Mouse (Mus musculus): Measurements from ENCODE around the gene Inpp5d. TPM values are rescaled to one million over a fixed set of nuclear protein-coding genes. Genes with fewer than 3 reads are reported as not detected.

The Inpp5d gene
- polyA plus RNA-seq, 1 experiment: 201 TPM

DNA sequence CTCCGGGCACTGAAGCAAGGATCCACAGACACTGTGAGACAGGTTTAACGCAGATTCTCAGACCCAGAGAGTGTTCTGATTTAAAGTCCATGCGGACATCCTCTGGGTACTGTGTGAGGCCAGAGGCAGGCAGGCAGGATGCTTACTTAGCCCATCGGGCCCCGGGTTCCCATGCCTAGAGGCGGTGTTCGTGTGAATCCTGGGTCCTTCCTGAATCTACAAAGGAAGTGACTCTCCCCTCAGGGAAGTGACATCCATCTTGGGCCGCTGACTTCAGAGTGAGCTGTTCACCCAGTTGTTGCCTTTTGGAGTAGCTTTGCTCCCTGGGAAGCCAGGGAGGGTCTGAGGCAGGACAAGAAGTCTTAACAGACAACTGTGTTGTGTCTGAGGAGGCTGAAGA lies 19.6 kb downstream of the Inpp5d start:
- no peak for TF ChIP-seq GATA1 (IDR thresholded peaks at IDR 0.05; ENCODE audit: low read length)

DNA sequence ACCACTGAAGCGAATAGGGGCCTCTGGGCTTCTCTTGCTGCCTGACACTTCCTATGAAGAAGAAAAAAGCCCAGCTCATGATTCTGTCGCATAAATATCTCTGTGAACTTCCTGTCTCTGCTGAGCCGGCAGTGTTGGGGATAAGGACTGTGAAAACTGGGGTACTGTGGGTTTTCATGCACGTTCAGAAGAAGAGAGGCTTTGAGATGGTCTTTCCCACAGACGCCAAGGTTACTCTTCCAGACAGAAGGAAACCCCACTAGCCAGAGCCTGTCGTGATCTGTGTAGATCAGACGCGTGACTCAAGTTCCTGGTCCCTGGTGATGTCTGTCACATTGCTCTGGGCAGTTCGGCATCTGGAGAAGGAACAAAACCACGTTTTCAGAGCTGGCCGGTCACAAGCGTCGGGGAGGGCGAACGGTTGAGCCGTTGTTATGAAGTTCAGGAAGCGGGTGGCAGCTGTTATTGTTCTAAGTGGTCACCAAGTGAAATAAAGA lies 20.1 kb downstream of the Inpp5d start:
- TF ChIP-seq GATA1 (IDR thresholded peaks at IDR 0.05; ENCODE audit: low read length): no peak

DNA sequence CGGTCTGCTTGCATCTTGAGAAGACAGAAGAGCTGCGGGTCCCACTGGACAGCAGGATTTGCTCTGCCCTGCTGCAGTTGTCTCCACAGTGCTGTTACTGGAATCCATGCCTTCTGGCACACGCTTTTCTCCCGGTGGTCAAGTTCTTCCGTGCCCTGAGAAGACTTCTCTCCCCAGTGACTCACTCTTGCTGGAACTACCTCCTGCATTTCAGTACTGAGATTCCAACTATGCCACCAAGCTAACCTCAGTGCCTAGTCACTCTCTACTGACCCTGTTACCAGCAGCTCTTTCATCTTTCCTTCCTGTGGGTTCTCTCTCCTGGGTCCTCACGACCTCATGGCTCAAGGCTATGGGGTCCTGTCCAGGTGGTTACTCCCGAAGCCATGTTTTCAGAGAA lies 22.9 kb downstream of the Inpp5d start:
- TF ChIP-seq GATA1 (IDR thresholded peaks at IDR 0.05; ENCODE audit: low read length): no peak

DNA sequence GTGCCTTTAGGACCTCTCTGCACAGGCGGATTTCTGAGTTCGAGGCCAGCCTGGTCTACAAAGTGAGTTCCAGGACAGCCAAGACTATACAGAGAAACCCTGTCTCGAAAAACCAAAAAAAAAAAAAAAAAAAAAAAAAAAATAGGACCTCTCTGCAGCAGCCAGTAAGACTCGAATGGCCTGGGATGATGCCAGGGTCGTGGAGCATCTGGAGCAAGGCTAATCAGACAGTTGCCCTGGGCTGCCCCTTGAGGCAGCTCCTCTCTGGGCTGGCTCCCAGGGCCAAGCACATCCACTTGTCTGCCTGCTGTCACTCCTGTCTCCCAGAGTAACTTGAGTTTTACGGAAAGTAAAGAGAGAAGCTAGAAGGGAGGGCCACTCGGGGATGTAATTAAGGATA lies 24.9 kb downstream of the Inpp5d start:
- no peak for TF ChIP-seq GATA1 (IDR thresholded peaks at IDR 0.05; ENCODE audit: low read length)

DNA sequence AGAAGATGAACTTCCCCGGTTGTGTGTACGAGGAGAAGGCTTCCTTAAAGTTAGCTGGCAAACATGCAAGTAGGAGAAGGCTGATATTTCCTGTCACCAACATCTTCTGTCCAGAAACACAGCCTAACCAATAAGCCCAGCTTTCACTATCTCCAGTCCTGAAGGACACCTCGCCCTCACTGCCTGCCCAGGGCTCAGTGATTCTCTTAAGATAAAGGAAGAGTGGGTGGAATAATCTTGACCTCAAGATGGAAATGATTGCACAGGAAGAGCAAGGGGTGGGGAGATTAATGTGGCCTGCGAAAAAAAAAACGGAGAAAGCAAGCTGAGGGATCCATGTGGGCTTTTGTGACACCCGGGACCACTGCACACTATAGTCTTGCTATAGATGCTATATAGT lies 25.6 kb downstream of the Inpp5d start:
- TF ChIP-seq GATA1 (IDR thresholded peaks at IDR 0.05; ENCODE audit: low read length): peak; percentile 51

DNA sequence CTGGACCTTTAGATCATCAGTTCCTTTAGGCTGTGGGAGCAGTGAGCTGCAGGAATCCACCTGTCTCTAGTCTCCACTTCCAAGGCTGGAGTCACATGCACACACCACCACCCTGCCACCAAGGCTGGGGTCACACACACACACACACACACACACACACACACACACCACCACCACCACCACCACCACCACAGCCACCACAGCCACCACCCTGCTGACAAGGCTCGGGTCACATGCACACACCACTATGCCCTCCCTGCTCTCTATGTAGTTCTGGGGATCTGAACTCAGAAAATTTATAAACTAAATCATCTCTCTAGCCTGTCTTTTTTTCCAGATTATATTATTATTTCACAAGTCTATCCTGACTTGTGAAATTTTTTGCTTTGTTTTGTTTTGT lies 27.7 kb downstream of the Inpp5d start:
- no peak for TF ChIP-seq GATA1 (IDR thresholded peaks at IDR 0.05; ENCODE audit: low read length)

DNA sequence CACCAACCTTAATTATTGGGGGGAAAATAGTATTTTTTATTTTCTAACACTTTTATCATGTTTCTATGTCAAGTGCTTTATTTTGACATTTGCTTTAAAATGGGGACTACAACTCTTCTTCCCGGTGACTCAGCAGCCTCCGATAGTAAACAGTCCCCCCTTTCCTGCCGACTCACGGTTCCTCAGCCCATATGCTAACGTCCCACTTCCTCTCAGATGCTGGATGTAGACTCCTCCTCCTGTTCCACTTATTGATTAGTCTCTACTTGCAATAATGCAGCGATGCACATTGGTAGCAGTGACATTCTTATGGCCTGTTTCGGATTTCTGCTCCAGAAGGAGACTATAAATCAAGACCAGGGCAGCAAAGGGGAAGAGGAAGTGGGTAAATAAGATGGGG lies 28.5 kb downstream of the Inpp5d start:
- peak; percentile 3 for TF ChIP-seq GATA1 (IDR thresholded peaks at IDR 0.05; ENCODE audit: low read length)

DNA sequence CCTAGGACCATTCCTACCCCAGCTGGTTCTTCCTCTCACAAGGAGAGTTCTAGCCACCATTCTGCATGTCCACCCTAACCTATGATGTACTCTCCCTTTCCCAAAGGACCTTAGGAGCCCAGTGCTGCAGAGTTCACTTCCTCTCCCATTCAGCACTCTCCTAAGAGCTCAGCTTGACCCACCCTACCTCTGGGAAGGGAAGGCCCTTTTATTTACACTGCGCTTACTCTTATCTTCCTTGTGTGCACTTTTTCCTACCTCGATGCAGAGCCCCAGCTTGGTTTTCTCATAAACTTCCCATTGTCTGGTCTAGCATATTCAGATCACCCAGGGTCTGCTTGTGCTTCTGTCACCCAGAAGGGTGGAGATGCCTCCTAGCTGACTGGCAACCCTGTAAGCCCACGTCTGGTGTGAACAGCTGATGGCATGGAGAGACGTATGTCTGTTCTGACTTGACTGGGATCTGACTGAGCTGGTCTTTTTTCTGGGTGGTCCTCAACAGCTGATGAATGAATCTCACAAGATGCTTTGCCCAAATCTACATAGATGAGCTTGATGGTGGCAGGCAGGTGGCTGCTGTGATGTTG lies 29.2 kb downstream of the Inpp5d start:
- TF ChIP-seq GATA1 (IDR thresholded peaks at IDR 0.05; ENCODE audit: low read length): no peak

DNA sequence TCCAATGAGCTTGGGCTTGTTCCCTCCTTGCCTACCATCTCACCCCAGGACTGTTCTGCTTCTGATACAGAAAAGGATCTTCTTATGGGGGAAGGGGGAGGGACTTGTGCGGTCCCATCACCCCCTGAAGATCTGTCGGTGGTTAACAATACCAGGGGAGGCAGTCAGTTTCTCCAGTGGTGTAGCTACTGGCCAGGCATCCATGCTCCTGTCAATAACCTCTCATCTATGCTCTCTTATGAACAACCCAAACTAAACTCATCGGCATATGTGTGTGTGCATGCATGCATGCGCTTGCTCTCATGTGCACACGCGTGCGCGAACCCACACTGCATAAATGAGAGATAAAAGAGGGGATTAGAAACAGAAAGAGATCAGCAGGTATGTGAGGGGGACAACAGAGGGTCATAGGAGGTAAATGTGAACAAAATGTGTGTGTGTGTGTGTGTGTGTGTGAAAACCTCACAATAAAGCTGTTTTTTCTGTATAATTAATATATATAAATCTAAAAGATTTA lies 29.9 kb downstream of the Inpp5d start:
- no peak for TF ChIP-seq GATA1 (IDR thresholded peaks at IDR 0.05; ENCODE audit: low read length)

DNA sequence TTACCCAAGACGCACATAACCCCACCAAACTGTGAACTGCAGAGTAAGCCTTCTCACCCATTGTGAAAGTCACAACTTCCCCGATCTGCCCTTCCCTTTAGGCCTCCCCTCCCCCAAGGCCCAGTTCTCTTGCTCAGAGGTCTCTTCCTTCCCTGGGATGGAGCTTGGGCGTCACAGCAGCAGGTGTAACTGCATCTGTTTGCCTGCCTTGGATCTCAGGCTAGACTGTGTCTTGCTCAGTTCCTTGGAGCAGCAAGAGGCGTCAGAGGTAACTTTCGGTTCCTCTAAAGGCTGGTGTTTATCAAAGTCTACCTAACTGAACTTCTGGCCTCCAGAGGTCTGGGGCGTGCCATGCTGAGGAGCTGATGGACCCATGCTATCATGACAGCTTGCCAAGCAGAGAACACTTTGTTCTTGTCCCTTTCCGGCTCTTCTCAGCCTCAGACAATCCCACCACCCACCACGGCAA lies 30.5 kb downstream of the Inpp5d start:
- TF ChIP-seq GATA1 (IDR thresholded peaks at IDR 0.05; ENCODE audit: low read length): no peak

DNA sequence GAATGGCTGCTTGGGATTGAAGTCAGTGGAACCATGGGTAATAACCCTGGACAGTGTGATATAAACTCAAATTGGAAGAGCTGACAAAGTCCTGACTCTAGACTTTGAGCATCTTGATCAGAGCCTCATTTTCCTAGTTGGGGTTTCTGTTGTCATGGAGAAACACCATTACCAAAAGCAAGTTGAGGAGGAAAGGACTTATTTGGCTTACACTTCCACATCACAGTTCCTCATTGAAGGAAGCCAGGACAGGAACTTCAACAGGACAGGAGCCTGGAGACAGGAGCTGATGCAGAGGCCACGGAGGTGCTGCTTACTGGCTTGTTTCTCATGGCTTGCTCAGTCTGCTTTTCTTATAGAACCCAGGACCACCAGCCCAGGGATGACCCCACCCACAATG lies 31.3 kb downstream of the Inpp5d start:
- TF ChIP-seq GATA1 (IDR thresholded peaks at IDR 0.05; ENCODE audit: low read length): no peak

DNA sequence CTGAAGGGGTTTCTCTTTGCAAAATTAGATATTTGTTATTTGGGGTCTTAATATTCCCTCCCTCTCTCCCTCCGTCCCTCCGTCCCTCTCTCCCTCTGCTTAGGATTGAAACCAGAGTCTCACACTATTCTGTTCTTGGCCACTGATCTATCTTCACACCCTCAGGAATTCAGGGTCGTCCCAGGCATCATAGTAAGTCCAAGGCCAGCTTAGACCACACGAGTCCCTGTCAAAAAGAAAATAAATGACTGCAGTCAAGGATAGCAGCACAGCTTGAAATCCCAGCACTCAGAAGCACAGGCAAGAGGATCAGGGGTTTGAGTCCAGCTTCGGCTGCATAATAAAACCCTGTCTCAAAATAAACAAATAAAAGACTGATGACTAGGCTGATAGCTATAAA lies 35.0 kb downstream of the Inpp5d start:
- no peak for TF ChIP-seq GATA1 (IDR thresholded peaks at IDR 0.05; ENCODE audit: low read length)

DNA sequence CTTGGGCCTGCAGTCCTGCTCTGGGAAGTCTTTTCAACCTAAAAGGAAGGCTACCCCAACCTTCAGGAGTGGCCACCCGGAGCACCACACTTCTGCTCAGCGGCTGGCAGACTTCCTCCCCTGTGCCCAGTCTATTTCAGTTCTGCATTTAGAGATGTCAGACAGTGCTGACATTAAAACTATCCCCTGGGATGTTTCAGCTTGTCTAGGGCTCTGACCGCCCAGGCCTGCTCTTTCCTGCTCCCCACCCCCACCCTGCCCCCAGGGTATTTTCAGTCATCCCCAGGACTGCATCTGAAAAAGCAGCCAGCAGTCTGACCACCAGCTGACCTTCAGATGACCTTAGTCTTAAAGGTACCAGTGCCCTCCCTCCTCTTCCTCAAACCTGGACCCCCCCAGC lies 38.0 kb downstream of the Inpp5d start:
- no peak for TF ChIP-seq GATA1 (IDR thresholded peaks at IDR 0.05; ENCODE audit: low read length)

DNA sequence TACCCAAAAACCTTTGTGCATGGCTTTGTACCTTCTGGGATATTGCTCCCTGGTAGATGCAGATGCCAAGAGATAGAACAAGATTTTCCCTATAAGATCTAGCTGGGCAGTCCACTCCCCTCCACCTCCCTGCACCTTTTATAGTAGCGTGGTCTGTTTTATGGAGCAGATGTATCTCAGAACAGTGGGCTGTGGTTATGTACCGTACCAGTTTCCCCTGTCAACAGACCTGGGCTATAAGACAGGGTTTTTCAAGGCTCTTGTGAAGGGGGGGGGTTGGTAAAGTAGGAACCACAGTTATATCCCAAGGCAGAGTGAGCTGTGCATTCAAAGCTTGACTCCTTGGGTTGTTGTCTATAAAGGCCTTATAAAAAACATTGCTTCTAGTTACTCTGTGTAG lies 38.4 kb downstream of the Inpp5d start:
- TF ChIP-seq GATA1 (IDR thresholded peaks at IDR 0.05; ENCODE audit: low read length): no peak

DNA sequence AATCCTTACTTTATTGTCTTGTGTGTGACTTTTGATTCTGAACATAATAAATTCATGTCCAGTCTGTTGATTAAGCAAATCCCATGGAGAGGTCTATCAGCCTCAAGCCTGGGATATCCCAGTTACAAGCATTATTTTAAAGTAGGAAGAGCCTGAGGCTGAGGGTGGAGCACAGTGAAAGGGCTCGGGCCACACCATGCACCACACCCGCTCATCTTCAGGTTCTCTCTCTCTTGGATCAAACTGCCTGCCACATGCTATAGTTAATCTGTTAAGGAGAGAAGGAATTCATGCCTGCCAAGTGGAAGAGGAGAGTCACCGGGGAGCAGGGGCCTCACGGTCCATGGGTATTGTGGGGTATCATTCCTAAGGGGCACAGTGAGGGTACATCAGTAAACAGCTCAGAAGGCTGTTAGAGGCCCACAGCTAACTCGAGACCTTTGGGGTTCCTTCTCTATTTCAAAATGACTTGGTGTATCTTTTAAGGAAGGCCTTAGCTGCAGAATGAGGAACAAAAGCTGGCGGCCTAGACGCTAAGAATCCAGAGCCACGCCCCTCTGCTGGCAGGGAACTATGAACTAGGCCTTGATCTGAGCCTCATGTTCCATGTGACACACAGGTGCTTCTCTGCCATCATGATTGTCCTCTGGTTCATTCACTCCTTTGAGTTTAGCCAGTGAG lies 39.0 kb downstream of the Inpp5d start:
- no peak for TF ChIP-seq GATA1 (IDR thresholded peaks at IDR 0.05; ENCODE audit: low read length)

DNA sequence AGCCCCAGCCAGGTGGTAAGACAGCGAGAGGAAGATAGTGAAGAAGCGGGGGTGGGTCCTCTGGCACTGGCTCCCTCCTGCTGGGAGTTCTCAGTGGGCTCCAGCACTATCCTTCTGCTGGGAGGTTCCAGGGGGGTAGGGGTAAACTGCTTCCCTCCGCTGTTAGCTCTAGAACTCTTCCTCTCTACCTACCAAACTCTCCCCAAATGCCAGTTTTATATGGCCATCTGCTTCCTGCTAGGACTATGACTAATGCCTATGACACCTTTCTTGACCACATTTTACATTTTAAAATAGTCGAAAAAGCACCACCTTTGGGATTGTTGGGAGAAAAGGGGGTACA lies 39.5 kb downstream of the Inpp5d start:
- no peak for TF ChIP-seq GATA1 (IDR thresholded peaks at IDR 0.05; ENCODE audit: low read length)

DNA sequence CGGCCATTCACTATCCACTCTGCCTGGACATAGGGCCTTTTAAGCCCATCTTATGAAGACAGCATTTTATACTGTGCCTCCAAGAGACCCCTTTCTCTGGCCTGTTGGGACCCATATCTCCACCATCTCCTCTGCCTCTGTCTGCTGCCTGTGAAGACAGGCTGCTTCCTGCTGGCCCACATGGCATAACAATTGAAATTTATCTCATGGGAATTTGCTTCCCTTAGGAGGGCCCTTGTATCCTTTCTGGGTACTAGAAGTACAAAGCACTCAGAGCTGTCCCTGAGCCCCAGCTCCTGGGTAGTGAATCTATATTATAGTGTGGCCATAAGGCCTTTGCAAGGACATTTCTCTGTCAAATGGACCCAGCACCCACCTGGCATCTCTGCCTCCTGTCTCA lies 40.6 kb downstream of the Inpp5d start:
- TF ChIP-seq GATA1 (IDR thresholded peaks at IDR 0.05; ENCODE audit: low read length): no peak

All from G1E-ER4 (cell line).